Mouse (Mus musculus) small intestine, adult 2 months (tissue): ENCODE data around the gene Prl3d2. TPM values are rescaled to one million over a fixed set of nuclear protein-coding genes. Genes with fewer than 3 reads are reported as not detected.
"Not testable (repeated sequence)": the region's sequence is repeated elsewhere in the genome, so short reads cannot be mapped to it uniquely, and the experiment has no call there.

Experiments used
- H3K27ac ChIP-seq: fragments of 200-500 bp; 2 replicates; pipeline ENCODE4 v1.5.1; 2012; ENCODE audit warnings: low read depth, low read length, control low read depth, inconsistent platforms; ENCODE audit not compliant: insufficient read depth
- H3K27me3 ChIP-seq: fragments of 200-500 bp; 2 replicates; pipeline ENCODE4 v1.6.1; 2012; ENCODE audit warnings: mild to moderate bottlenecking, moderate library complexity, low read length, inconsistent platforms; ENCODE audit not compliant: control insufficient read depth, insufficient read depth
- H3K36me3 ChIP-seq: fragments of 200-500 bp; 2 replicates; pipeline ENCODE4 v1.6.1; 2012; ENCODE audit warnings: mild to moderate bottlenecking, low read length, control low read depth, inconsistent platforms; ENCODE audit not compliant: control insufficient read depth, insufficient read depth
- H3K4me1 ChIP-seq: fragments of 200-500 bp; 2 replicates; pipeline ENCODE4 v1.6.1; 2012; ENCODE audit warnings: low read length, inconsistent platforms, mixed read lengths; ENCODE audit not compliant: control insufficient read depth, insufficient read depth, insufficient read length
- H3K4me3 ChIP-seq: fragments of 200-500 bp; 2 replicates; pipeline ENCODE4 v1.5.1; 2012; ENCODE audit warnings: low read depth, mild to moderate bottlenecking, control low read depth, inconsistent platforms, low read length, moderate library complexity
- CTCF ChIP-seq: fragments of 200-500 bp; IDR thresholded peaks from 2 replicates; pipeline ENCODE4 v1.5.1; 2012; ENCODE audit warnings: low read depth, mild to moderate bottlenecking, control low read depth, inconsistent platforms, low read length, moderate library complexity, mixed read lengths; ENCODE audit not compliant: insufficient replicate concordance, insufficient read length; ENCODE audit errors: extremely low read depth
- POLR2A ChIP-seq: fragments of 200-500 bp; IDR thresholded peaks from 2 replicates; pipeline ENCODE4 v1.6.1; 2012; ENCODE audit warnings: low read depth, mild to moderate bottlenecking, control low read depth, inconsistent platforms, low read length, moderate library complexity
- WGBS: fragments of 180-500 bp; shearing (Covaris S2); methylation state at CpG from one replicate; pipeline ENCODE4 v1.1.7; 2018; 5-methylcytosine and 5-hydroxymethylcytosine counted together
- polyA plus RNA-seq: library from polyadenylated mRNA; depleted of rRNA; stranded (reverse); fragments of >200 nt; gene quantifications from 2 replicates; pipeline ENCODE4 v1.2.3, GENCODE M21; 2012; rRNA removed

Gene Prl3d2
- polyA plus RNA-seq: not detected in 2 replicates

DNA sequence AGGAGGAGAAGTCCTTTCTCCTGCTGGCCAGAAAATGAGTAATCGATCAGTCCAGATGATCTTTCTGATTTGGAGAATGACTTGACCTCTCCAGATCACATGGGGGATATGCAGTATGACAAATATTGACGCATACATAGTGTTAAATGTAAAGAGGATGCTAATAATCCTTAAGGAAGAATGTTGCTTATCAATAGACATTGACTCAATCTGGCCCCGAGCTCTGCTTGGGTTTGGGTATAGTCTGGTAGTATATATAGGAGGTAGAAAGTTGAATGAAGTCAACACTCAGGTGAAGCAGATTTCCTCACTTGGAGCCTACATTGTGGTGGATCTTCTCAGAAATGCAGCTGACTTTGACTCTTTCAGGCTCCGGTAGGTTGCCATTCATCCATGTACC lies at the start of gene Prl3d2:
Gene Prl3d2, plus strand, starts transcription at position 301 of the 400 bp plus-strand sequence.
- H3K36me3 ChIP-seq, H3K4me1 ChIP-seq, H3K4me3 ChIP-seq, H3K27ac ChIP-seq, H3K27me3 ChIP-seq: not testable (repeated sequence)
- 85% methylated on average over 4 of the region's 4 CpGs for whole genome bisulfite sequencing

- H3K4me3 ChIP-seq, H3K4me1 ChIP-seq, H3K36me3 ChIP-seq, H3K27me3 ChIP-seq, H3K27ac ChIP-seq: not testable (repeated sequence)
- WGBS: 82% methylated on average over 5 of the region's 5 CpGs
These were observed 27.6 kb upstream of the Prl3d2 start, which contains the start of gene Prl3d1 for GRCm38 (mm10) chr13:27093890-27094289. Gene Prl3d1, plus strand, starts transcription at chr13:27094190.

DNA sequence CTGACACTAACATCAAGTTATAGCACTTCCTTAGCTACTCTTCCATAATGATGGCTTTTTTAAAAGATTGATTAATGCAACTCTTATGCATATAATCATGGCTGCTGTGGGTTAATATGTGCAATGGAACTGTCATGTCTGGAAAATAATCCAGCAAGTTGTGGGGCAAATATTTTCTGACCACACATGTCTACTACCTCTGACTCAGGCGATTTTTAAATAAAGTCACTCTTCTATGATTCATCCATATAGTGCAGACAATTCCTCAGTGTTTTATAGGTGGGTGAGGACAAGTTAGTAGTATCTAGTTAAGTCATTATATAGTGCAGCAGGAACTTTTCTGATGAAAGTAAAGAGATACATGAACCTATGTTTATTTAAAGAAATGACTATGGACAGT lies 26.8 kb downstream of the Prl3d2 start:
- WGBS: 52% methylated on average over 1 of the region's 1 CpGs
- H3K36me3 ChIP-seq: no peaks in the 10 kb centered on the region
- TF ChIP-seq CTCF: no peak
- no peak for TF ChIP-seq POLR2A
- H3K4me3 ChIP-seq: no peak overlapping the region
- H3K4me1 ChIP-seq: no peaks in the 10 kb centered on the region
- no peak overlapping the region for H3K27ac ChIP-seq
- H3K27me3 ChIP-seq: no peaks in the 10 kb centered on the region

- H3K4me3 ChIP-seq: not testable (repeated sequence)
- WGBS: 81% methylated on average over 3 of the region's 3 CpGs
These were observed 35.0 kb downstream of the Prl3d2 start, which contains the start of gene Prl3d3 for GRCm38 (mm10) chr13:27156490-27156889. Gene Prl3d3, plus strand, starts transcription at chr13:27156790.

More at GRCm38 (mm10) chr13:27156490-27156889, 35.0 kb downstream of the Prl3d2 start, which contains the start of gene Prl3d3:
- not testable (repeated sequence) for H3K36me3 ChIP-seq, H3K27me3 ChIP-seq, H3K4me1 ChIP-seq, H3K27ac ChIP-seq

Other genes with a start within 250 kb of the Prl3d2 start
- not detected in 2 replicates for gene Prl, start 64.1 kb upstream of the Prl3d2 start, polyA plus RNA-seq
- not detected in 2 replicates for gene Prl3d1, start 27.5 kb upstream of the Prl3d2 start, polyA plus RNA-seq
- gene Prl3d3, start 35.1 kb downstream of the Prl3d2 start, polyA plus RNA-seq: not detected in 2 replicates
- not detected in 2 replicates for gene Prl3c1, start 75.0 kb downstream of the Prl3d2 start, polyA plus RNA-seq
- not detected in 2 replicates for gene Prl3b1, start 120.1 kb downstream of the Prl3d2 start, polyA plus RNA-seq
- gene Prl3a1, start 137.7 kb downstream of the Prl3d2 start, polyA plus RNA-seq: not detected in 2 replicates
- not detected in 2 replicates for gene Prl6a1, start 190.9 kb downstream of the Prl3d2 start, polyA plus RNA-seq
- gene Prl8a2, start 224.0 kb downstream of the Prl3d2 start, polyA plus RNA-seq: not detected in 2 replicates